Mouse (Mus musculus): ENCODE data around the gene Pon3.
"Not testable (repeated sequence)": the region's sequence is repeated elsewhere in the genome, so short reads cannot be mapped to it uniquely, and the experiment has no call there.

Pon3 gene

DNA sequence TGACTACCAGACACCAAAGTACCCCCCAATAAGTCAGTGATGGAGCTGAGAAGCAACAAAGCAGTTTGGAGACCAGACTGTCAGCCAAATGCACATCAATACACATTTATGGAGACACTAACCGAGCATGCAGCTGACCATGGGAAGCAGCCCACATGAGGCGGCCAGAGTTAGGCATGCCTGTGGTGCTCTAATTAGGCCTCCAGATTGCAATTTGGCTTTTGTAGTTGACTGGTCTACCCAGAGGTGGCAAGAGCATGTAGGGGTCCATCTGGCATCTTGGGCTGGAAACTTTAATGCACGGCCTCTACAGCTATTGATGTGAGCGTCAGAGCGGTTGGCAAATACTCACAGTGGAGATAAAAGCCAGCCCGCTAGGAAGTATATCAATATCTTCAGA, 10.2 kb downstream of the Pon3 start:
- DNase-seq = no peak

DNA sequence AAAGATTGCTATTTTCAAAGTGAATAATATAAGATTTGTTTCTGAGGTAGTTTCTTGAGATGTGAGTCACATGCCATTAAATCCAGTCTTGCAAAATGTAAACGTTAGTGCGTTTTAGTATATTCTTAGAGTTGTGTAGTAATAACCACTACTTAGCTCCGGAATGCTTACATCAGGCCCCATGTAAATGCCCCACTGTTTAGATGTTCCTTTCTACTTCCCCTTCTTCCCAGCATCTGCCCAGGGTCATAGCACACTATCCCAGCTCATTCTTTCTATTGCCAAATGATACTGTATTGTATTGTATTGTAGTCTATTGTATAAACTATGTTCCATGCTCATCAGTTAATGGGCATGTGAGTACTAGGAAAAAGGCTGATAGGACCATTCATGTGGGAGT, 17.3 kb downstream of the Pon3 start:
- no peak for DNase-seq

DNA sequence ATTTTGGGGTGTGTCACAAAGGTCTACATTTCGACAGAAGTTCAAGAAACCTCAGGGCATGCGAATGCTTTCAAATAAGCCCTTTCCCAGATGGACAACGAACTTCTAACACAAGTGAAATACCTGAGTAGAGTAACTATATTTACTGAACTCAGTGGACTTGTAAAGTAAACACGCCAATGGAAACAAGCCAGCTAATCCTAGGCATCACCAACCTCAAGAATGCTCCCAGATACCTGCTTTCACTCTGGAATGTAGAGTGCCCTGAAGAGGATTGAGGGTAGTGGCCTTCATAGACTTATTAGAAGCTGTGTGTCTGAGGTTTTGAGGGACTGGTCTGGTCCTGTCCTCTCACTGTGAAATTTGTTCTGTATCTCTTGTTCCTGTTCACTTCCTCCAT, 18.6 kb downstream of the Pon3 start:
- DNase-seq = no peak

DNA sequence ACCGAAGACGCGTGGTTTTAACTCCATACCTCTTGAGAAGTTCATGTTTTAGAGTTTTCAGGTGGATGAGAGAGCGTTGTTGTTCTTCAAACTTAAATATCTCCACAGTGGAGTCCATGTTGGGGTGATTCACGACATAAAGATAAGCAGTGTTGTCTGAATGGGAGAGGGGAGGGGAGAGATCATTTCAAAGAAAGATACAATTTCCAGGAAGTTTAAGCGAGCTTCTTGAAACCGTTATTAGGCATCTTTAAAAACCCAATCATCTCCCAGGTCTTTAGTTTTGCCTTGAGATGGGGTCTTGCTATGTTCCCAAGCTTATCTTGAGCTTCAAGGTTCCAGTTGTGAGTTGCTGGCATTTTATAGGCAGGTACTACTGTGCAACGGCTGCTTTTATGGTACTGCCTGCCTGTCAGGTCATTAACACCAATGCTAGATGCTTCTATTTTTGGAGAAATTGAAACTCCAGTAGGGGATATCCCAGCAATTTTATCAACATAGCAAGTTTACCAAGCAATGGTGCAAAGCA, 19.2 kb downstream of the Pon3 start:
- DNase-seq = no peak

DNA sequence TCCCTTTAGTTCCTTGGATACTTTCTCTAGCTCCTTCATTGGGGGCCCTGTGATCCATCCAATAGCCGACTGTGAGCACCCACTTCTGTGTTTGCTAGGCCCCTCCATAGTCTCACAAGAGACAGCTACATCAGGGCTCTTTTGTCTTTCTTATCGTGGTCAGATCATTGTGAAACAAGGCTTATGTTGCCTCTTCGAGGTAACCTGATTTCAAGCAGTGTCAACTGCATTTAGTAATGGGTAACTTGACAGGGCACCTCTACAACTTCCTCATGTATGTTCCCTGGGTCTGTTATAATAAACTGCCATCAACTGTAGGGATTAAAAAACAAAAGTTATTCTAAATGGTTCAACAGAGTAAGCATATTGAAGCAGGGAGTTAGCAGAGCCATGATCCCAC, 21.5 kb downstream of the Pon3 start:
- no peak for DNase-seq

DNA sequence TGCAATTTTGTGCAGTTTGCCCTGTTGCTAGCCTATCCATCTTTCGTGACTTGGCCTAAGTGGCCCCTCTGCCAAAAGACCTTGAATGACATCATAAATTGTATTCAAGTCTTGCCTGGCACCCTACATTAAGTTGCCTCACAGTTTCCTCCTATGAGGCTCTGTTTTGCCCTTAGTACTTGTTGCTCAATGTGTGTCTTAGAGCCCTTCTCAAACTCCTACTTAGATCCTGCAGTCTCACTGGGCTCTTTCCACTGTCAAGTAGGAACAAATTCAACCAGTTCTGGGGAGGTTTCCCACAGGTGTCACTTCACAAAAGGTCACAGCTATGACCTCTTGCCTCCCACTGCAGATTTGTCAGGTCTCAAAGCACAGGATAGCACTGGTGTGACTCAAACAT, 22.3 kb downstream of the Pon3 start:
- DNase-seq = no peak

DNA sequence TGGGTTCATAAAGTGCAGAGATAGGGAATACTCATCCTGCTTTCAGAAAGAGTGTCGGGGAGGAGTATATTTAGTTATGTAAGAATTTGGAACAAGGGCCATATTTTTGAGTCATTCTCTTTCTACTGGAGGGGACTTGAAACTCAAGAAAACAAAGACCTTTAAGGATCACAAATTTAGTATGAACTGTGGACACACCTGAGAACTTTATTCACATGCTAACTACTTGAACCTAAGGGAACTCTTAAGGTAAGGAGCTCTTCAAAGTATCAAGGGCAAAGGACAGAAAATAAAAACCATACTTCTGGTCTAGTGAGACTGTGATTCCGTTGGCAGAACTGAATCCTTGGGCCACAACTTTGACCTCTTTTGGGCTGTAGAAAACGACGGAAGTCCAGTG, 24.1 kb downstream of the Pon3 start:
- DNase-seq = no peak

DNA sequence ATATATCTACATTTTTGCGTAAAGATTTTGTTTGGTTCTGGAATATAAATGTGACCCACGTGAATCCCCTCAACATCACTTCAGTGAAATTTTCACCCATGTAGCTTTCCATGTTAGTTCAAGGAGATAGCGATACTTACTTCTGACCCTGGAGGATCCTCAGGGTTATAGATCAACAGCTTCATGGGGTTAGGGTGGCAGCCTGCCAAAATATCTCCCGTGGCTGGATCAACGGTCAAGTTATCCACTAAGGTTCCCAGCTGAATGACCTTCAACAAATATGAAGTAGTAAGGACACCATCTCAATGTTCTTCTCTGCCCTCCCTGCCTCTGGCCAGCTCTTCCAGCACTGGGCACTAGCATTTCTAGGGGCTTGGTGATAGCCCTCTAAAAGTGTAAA, 25.8 kb downstream of the Pon3 start:
- DNase-seq = no peak

DNA sequence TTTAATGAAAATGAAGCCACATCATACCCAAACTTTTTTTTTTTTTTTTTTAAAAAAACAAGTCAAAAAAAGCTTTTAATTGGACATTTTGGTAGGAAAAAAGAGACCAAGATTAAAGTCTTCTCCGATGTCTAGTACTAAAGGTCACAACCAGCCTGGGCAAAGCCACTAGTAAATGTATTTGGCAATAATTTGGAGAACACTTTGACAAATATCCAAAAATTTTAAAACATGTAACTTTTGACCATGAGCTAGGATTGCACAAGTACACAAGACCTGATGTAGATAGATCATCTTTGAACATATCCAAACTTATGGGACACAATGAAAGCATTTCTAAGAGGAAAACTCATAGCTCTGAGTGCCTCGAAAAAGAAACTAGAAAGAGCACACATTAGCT, 32.5 kb downstream of the Pon3 start:
- not testable (repeated sequence) for DNase-seq

DNA sequence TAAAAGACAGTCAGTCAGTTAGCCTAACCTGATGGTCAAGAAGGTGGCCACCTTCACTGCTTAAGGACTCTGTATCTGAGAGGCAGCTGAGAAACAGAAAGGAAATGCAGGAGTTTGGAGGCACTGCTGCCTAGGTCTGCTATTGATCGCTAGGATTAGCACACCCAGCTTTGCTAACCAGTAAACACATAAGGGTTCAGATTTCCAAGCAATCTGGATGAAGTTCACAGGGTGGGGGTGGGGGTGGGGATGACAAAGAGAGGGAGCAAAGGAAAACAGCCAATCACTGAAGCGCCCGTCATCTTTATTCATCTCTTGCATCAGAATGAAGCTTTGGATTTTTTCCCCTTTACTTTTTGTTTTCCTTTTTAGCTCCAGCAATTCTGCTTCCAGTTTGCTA, 34.0 kb downstream of the Pon3 start:
- DNase-seq = no peak

DNA sequence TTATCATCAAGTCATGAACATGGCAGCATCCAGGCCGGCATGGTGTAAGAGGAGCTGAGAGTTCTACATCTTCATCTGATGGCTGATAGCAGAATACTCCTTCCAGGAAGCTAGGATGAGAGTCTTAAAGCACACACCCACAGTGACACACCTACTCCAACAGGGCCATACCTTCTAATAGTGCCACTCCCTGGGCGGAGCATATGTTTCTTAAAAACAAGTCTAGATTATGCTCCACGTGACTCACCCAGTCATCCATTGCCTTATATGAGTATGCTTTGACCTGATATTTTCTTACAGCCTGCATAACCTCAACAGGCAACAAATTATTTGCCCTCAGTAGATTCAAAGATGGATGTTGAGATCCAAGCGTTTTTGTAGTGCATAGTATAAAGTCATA, 37.9 kb downstream of the Pon3 start:
- no peak for DNase-seq

DNA sequence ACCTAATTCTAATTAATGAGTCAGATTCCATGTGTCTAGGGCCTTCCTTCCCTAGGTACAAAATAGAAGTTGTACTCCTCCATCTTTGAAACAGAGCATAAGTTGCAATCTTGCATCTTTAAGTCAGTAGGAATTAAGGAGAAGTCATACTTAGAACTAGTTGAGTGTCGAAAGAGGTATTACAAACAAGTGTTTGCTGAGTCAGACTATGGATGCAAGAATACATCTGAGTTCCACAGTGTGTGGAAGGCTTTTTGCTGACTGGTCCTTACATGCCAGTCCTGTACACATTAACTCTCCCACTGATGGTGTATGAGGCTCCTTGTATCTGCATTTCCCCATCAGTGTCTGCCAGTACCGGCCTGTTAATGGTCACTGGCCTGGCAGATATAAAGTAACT, 48.3 kb downstream of the Pon3 start:
- no peak for DNase-seq

DNA sequence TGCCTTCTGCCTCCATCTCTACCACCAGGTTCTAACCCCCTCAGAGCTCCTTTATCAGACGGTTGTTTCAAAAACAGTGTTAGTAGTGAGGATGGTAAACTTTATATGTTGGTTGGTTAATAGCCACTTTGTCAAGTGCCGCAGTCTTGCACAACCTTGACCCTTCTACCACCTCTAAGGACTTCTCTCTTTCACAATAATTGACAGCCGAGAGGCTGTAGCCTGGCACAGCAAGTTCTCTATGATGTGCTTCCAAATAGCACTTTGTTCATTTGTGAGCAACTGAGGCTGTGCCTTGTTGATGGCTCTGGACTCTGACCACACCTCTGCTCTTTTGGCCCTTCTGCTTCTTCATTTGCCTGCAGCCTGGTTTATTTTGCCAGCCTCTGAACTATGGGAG, 56.2 kb downstream of the Pon3 start:
- no peak for DNase-seq

DNA sequence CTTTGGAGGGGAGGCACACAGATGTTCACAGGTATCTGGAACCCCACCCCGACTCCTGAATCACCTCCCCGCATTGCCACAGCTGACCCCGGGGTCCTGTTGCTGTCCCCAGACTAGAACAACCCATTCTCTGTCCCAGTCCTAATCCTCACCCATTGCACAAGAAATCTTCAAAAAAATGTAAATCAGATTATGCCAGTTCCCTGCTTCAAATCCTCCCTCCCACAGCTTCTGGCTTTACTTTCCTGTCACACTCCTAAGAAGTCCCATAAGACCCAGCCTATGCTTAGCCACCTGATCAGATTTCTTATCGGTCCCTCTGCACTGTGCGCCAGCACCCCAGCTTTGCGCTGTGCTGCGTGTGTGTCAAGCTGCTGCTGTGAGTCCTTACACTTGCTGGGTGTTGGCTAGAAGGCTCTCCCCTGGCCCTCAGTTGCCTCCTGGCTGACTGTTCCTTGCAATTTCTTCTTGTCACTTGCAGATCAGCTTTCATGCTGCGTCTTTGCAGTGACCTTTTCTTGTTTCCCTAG, 56.6 kb downstream of the Pon3 start:
- DNase-seq = no peak

DNA sequence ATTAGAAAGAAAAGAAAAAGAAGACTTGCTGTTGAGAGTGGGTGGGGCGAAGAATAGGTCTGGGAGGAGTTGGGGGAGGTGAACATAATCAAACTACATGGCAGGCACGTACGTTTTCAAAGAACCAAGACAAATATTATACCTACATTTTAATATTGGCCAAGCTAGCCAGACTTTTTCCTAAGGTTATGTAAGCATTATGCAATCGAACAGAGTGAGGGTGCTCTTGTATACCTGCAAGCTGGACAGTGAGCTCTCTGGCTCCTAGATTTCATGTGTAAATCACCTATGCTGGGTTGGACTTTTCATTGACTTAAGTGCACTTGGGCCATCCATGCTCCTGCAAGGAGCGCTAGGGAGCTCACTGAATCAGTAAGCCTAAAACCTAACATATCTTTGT, 57.5 kb downstream of the Pon3 start:
- no peak for DNase-seq

DNA sequence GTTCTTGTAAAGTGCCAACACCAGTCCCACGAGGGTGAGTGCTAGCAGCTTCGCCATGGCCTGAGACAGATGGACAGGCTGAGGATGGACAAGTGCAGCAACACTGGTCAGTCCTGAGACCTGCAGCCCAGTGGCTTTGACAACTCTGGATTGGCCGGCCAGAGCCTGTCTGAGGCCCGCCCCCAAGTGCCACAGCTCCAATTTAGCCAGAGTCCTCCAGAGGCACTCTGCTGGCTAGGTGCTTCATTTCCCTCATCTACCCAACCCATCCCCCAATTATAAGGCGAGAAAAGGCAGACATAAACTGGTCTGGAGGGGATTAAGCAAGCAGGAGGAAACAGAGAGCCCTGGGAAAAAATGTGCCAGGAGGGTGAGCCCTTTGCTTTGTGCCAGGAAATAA, 62.4 kb downstream of the Pon3 start, which contains the start of gene Pon1:
Pon1 (minus strand) TSS at position 254 of the 400 bp plus-strand sequence.
- no peak for DNase-seq

DNA sequence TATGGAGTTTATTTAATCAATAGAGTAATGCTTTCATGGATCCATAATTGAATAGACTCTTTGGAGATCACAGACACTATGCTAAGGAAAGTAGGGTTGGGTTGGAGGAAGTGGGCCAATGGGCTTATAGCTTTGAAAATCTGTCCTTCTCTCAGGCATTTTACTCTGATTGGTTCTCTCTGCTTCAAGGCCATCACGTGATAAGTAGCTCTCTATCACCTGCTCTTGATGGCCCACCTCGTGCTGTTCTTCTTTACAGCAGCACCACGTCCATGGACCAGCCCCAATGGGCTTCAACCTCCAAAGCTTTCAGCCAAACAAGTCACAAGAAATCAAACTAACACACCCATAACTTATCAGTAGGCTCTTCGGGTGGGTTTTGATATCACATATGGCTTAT, 65.3 kb downstream of the Pon3 start:
- DNase-seq = no peak

DNA sequence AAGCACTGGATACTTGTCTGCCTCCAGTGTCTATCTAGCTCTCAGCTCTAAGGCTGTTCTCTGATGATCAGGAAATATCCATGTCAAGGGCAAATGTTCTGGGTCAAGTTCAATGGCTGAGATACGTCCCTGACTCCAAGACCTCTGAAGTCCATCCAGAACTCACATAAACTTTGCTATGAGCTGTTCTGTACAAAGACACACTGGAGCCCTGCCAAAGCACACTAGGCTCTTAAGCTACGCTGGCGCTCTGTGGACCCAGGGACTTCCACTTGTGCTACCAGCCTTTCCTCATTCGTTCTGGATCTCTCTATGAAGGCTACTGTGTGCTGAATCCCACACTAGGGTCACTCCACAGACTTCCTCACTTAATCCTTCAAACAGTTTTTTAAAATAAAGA, 66.6 kb downstream of the Pon3 start:
- DNase-seq = no peak

DNA sequence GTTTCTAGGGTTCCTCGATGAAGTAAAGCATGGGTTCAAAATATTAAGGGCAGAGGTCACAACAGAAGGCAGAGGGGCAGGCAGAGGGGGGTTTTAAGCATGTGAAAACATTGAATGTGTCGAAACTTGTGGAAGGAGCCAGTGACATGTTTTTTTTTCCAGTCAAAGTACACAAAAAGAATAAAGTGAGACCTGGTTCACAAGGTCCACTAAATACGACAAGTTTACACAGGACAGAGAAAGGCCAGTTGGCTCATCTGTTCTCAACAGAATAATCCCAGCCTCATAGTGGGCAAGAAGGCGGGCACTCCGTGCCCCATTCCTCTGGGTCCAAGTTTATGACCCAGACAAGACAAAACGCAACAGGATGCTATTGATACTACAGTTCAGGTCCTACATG, 67.1 kb downstream of the Pon3 start:
- DNase-seq = no peak

DNA sequence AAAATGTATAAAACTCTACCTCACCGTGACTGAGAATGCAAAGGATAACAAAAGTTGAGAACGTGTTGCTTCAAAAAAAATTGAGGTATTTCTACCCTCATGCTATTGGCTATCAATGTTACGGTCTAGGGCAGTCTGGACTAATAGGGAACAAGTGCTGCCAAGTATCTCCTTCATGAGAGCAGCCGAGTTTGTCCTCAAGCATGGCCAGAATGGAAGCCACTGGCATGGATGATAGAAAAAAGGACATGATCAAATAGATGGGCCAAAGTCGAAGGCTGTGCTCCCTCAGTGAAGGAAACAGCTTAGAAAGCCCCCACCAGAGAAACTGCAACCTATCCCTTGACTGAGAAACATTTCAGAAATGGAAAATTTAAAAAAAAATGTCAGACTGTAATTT, 68.0 kb downstream of the Pon3 start:
- no peak for DNase-seq

DNA sequence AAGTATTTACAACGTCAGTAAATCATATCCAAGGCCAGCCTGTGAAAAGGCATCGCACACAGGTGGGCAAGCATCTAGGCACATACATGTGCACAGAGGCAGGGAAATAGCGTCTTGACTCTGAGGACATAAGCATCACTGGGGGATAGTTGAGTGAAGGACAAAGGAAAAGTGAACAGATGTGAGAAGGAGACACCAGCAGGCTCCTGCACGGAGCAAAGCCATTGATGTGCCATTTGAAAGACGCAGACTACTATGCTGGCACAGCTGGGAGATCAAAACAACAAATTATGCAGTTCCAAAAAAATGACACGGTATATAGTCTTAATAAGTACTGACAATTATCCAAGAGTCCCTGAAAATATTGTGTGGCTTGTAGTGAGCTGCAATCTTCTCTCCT, 68.5 kb downstream of the Pon3 start:
- DNase-seq = no peak

DNA sequence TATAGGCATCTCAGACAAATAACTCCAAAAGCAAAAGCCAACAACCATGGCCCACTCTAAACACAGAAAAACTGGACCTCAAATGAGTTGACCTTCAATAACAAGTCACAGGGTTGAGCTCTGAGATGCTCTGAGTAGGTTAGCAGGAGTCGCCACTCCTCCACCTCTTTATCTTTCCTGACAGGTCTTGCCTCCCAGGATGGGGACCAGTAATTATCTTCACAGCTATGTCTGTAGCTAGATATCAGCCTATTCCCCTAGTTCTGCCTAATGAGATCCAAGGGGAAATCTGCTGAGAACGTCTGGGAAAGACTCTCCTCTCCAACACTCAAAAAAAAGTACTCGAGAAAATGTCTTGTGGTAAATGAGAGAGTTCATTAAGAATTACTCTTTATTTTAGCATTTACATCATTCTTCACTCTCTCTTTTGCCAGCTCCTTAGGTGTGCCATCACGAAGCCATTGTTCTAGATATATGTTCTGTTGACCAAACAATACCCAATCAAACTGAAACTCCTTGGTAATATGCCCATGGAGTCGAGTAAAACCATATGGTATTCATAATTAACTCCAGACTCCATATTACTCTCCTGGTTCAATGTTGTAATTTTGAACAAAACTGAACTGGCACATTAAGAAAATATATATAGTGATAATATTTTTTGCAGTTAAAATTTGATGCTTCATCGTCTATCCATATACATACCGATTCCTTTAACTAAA, 69.7 kb downstream of the Pon3 start:
- no peak for DNase-seq

DNA sequence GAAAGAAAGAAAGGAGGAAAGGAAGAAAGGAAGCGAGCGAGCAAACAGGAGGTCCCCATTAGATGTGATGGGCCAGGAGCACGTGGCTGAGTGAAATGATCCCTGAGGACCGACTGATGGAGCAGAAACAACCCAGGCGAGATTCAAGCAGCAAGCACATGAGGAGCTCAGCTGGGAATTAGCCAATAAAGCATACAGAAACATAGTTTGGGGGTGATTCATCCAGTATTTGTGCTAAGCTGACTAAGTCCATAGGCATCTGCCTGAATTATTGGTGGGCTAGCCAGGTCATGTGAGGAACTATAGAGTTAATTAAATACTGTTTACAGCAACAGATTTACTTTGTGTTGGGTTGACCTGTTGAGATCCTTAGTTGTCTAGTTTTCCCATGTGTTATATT, 75.4 kb downstream of the Pon3 start:
- DNase-seq = no peak

DNA sequence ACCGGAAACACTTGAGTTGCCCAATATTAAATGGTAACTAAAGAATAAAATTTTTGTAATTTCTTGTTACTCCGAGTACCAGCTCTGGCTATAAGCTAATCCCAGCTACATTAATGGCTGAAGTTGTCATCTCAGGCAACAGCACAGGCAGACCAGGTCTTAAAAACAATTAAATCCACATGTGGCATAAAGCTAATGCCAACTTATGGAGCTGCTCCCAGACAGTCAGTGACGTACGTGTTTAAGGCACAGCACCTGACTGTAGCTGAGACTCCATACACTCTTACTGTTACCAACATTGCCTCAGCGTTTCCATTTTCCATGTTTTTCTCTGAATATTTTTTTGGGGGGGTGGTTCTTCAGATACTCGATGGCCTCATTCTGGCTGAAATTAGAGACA, 76.9 kb downstream of the Pon3 start:
- DNase-seq = no peak
